Mouse (Mus musculus): Measurements from ENCODE around the gene Lrpprc. TPM values are rescaled to one million over a fixed set of nuclear protein-coding genes. Genes with fewer than 3 reads are reported as not detected.
A peak's percentile ranks its signal among the peaks of the same experiment; 100 is the strongest.

Lrpprc gene
- polyA plus RNA-seq, 1 experiment, result 7.0 TPM

GRCm38 (mm10) chr17:84684284-84684683 lies 106.3 kb downstream of the Lrpprc start:
- Histone ChIP-seq H3K4me1 (ENCODE audit: control insufficient read depth, insufficient read depth, low read length) (no peaks in the 10 kb centered on the region), H3K4me3 (replicated peaks; ENCODE audit: extremely low read depth, low read depth, low read length) (no peak overlapping the region)
- TF ChIP-seq POLR2A (IDR thresholded peaks at IDR 0.05; ENCODE audit: borderline replicate concordance, extremely low read depth, low read depth, low read length), result no peak
- no peak for TF ChIP-seq CTCF (IDR thresholded peaks at IDR 0.05; ENCODE audit: insufficient read depth, low read length)
- 46% methylated on average over 6 of the region's 6 CpGs for WGBS
- DNase-seq, result no peak

GRCm38 (mm10) chr17:84682734-84683717 lies 107.6 kb downstream of the Lrpprc start, which contains the start of gene Abcg5:
Gene Abcg5 (minus strand): TSS chr17:84683011.
- WGBS, result 70% methylated on average over 18 of the region's 18 CpGs
- TF ChIP-seq CTCF (IDR thresholded peaks at IDR 0.05; ENCODE audit: insufficient read depth, low read length) (no peak), POLR2A (IDR thresholded peaks at IDR 0.05; ENCODE audit: borderline replicate concordance, extremely low read depth, low read depth, low read length) (no peak)
- Histone ChIP-seq H3K4me3 (replicated peaks; ENCODE audit: extremely low read depth, low read depth, low read length) (no peak within 1 kb of the TSS), H3K4me1 (ENCODE audit: control insufficient read depth, insufficient read depth, low read length) (no peaks in the 10 kb centered on the region)
- DNase-seq, result no peak

- Histone ChIP-seq H3K4me3 (replicated peaks; ENCODE audit: extremely low read depth, low read depth, low read length) (no peak overlapping the region), H3K4me1 (ENCODE audit: control insufficient read depth, insufficient read depth, low read length) (no peaks in the 10 kb centered on the region)
- WGBS, result 76% methylated on average over 3 of the region's 3 CpGs
- TF ChIP-seq POLR2A (IDR thresholded peaks at IDR 0.05; ENCODE audit: borderline replicate concordance, extremely low read depth, low read depth, low read length) (no peak), CTCF (IDR thresholded peaks at IDR 0.05; ENCODE audit: insufficient read depth, low read length) (no peak)
- no peak for DNase-seq
Observed at GRCm38 (mm10) chr17:84681670-84682069, 108.9 kb downstream of the Lrpprc start.

GRCm38 (mm10) chr17:84677595-84677994 lies 113.0 kb downstream of the Lrpprc start:
- Histone ChIP-seq H3K4me1 (ENCODE audit: control insufficient read depth, insufficient read depth, low read length) (peaks cover 4% of the 10 kb centered on the region; the same call in 1 of the 2 replicates), H3K4me3 (replicated peaks; ENCODE audit: extremely low read depth, low read depth, low read length) (no peak overlapping the region)
- TF ChIP-seq CTCF (IDR thresholded peaks at IDR 0.05; ENCODE audit: insufficient read depth, low read length) (no peak), POLR2A (IDR thresholded peaks at IDR 0.05; ENCODE audit: borderline replicate concordance, extremely low read depth, low read depth, low read length) (no peak)
- WGBS, result 84% methylated on average over 11 of the region's 11 CpGs
- DNase-seq, result no peak

- 5% methylated on average over 24 of the region's 24 CpGs for WGBS
- Histone ChIP-seq H3K4me1 (ENCODE audit: control insufficient read depth, insufficient read depth, low read length) (peaks cover 4% of the 10 kb centered on the region; the same call in 1 of the 2 replicates), H3K4me3 (replicated peaks; ENCODE audit: extremely low read depth, low read depth, low read length) (peak within 1 kb of the TSS; percentile 52)
- TF ChIP-seq POLR2A (IDR thresholded peaks at IDR 0.05; ENCODE audit: borderline replicate concordance, extremely low read depth, low read depth, low read length), result no peak
- no peak for TF ChIP-seq CTCF (IDR thresholded peaks at IDR 0.05; ENCODE audit: insufficient read depth, low read length)
- DNase-seq, result peak; percentile 31
Observed at GRCm38 (mm10) chr17:84675951-84676366, 114.6 kb downstream of the Lrpprc start, which contains the start of gene Abcg8. Gene Abcg8 (plus strand): TSS chr17:84676302.

GRCm38 (mm10) chr17:84675204-84675603 lies 115.4 kb downstream of the Lrpprc start:
- H3K4me3 ChIP-seq (replicated peaks; ENCODE audit: extremely low read depth, low read depth, low read length), result no peak overlapping the region
- TF ChIP-seq CTCF (IDR thresholded peaks at IDR 0.05; ENCODE audit: insufficient read depth, low read length) (no peak), POLR2A (IDR thresholded peaks at IDR 0.05; ENCODE audit: borderline replicate concordance, extremely low read depth, low read depth, low read length) (no peak)
- WGBS, result 46% methylated on average over 4 of the region's 4 CpGs
- no peak for DNase-seq
- peaks cover 4% of the 10 kb centered on the region; the same call in 1 of the 2 replicates for H3K4me1 ChIP-seq (ENCODE audit: control insufficient read depth, insufficient read depth, low read length)

GRCm38 (mm10) chr17:84674048-84674447 lies 116.5 kb downstream of the Lrpprc start:
- no peak overlapping the region for H3K4me3 ChIP-seq (replicated peaks; ENCODE audit: extremely low read depth, low read depth, low read length)
- no peak for DNase-seq
- 62% methylated on average over 7 of the region's 7 CpGs for WGBS
- peaks cover 4% of the 10 kb centered on the region; the same call in 1 of the 2 replicates for H3K4me1 ChIP-seq (ENCODE audit: control insufficient read depth, insufficient read depth, low read length)
- TF ChIP-seq POLR2A (IDR thresholded peaks at IDR 0.05; ENCODE audit: borderline replicate concordance, extremely low read depth, low read depth, low read length), result no peak
- no peak for TF ChIP-seq CTCF (IDR thresholded peaks at IDR 0.05; ENCODE audit: insufficient read depth, low read length)

GRCm38 (mm10) chr17:84672376-84673369 lies 117.9 kb downstream of the Lrpprc start:
- DNase-seq, result no peak
- 52% methylated on average over 16 of the region's 16 CpGs for WGBS
- no peak for TF ChIP-seq POLR2A (IDR thresholded peaks at IDR 0.05; ENCODE audit: borderline replicate concordance, extremely low read depth, low read depth, low read length)

DNA sequence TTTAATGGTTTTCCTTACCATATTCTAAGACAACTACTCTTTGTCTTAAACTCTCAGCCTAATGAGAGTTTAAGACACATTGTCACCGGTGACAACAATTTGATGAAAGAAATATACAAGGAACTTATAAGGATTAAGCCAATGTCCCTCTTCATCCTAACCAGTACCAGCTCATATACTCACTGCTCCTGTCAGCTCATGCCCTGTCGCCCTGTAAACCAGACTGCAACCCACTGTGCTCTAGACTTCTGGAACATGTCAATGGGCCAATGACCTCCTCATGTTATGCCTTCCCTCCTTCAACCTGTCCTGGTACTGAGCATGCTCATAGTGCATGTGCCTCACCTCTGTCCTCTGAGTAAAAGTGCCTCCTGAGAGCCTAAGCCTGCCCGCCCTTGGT lies 122.7 kb downstream of the Lrpprc start:
- DNase-seq, result no peak
- H3K4me3 ChIP-seq (replicated peaks; ENCODE audit: extremely low read depth, low read depth, low read length), result no peak overlapping the region
- WGBS, result 82% methylated on average over 3 of the region's 3 CpGs
- TF ChIP-seq CTCF (IDR thresholded peaks at IDR 0.05; ENCODE audit: insufficient read depth, low read length) (no peak), POLR2A (IDR thresholded peaks at IDR 0.05; ENCODE audit: borderline replicate concordance, extremely low read depth, low read depth, low read length) (no peak)
- H3K4me1 ChIP-seq (ENCODE audit: control insufficient read depth, insufficient read depth, low read length), result no peaks in the 10 kb centered on the region

More at GRCm38 (mm10) chr17:84672376-84673369, 117.9 kb downstream of the Lrpprc start:
- Histone ChIP-seq H3K4me1 (ENCODE audit: control insufficient read depth, insufficient read depth, low read length) (peaks cover 4% of the 10 kb centered on the region; the same call in 1 of the 2 replicates), H3K4me3 (replicated peaks; ENCODE audit: extremely low read depth, low read depth, low read length) (no peak overlapping the region)

All from lung, adult 2 months (tissue).